Mouse (Mus musculus) mammary gland, adult 2 months (tissue): Measurements from ENCODE around the gene Olfr374. TPM values are rescaled to one million over a fixed set of nuclear protein-coding genes. Genes with fewer than 3 reads are reported as not detected.

Experiments
- polyA plus RNA-seq: library from polyadenylated mRNA; depleted of rRNA; stranded (reverse); fragments of >200 nt; gene quantifications from 2 replicates; pipeline ENCODE4 v1.2.3, GENCODE M21; 2012; ENCODE audit warnings: low replicate concordance; rRNA removed

Gene Olfr374
- polyA plus RNA-seq: 0.01 TPM in 1 of 2 replicates, not detected in the other

GRCm38 (mm10) chr8:72106740-72107139 is at the start of gene Olfr374:
Olfr374 (plus strand) TSS chr8:72107040.

GRCm38 (mm10) chr8:72082877-72083276 is 24.0 kb upstream of the Olfr374 start, which contains the start of gene Olfr373:
Olfr373 (plus strand) TSS chr8:72083177.

DNA sequence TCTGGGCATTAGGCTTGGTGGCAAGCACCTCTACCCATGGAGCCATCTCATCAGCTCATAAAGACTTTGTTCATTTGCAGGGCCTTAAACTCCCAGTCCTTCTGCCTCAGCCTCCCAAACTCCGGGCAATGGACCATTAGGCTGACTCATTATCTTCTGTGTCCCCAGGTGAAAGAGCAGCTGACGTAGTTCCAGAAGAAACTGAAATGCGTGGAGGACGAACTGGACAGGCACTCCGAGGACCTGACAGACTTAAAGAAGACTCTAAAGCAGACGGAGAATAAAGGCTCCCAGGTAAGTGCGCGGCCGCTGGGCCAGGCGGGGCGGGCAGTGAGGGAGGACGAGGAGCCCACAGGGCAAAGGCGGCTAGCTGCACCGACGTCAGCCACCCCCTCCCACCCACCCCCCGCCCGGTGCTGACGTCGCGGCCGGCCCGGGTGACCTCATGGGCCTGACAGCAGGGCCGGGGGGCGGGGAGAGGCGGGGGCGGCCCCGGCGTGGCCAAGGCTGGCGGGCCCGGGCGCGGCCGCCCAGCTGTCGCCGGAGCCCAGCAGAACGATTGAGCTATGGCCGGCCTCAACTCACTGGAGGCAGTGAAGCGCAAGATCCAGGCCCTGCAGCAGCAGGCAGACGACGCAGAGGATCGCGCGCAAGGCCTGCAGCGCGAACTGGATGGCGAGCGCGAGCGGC is 28.1 kb downstream of the Olfr374 start, which contains the start of gene Tpm4:
Tpm4 (plus strand) TSS at position 220 of the 690 bp plus-strand sequence.

DNA sequence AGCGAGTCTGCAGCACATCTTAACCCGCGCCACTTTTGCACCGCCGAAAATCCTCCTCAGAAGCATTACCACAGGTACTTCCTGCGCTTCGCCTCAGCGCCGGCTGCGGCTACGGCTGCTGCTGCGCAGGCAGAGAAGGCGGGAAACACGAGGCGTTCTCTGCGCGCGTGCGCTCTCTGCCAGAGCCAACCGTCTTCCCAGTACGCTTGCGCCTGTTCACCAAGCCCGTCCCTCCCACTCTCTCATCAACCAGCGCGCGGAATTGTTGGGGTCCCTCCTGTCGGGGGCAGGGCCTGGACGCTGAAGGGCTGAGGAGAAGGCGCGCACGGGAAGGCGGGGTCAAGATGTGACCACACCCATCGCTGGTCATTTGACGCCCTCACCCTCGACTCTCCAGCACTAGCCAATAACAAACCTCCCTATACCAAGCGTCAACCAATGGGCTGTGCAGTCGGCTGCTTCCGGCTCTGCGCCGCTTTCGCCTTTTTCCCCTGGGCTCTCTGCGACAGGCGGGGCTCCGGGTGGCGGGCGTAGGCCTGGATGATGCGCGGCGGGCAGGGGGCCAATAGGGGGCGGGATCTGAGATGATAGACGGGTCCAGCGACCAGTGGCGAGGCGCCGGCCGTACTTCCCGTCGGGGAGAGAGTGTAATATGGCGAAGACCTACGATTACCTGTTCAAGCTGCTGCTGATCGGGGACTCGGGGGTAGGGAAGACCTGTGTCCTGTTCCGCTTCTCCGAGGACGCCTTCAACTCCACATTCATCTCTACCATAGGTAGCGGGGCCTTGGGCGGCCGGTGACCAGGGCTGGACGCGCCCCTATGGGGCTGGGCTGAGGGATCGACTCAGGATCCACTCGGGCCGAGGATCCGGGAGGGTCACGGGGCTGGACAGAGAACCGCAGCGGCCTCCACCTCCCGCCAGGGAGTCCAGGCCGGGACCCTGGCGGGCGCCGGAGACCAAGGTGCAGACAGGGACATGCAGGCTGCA is 54.2 kb downstream of the Olfr374 start, which contains the start of gene Rab8a:
Rab8a (plus strand) TSS at position 494 of the 991 bp plus-strand sequence.

Other genes starting within 250 kb of the Olfr374 start
- gene Zfp709, start 225.0 kb upstream of the Olfr374 start, polyA plus RNA-seq: 0.59 and 0.86 TPM in 2 replicates
- 0.43 and 0.86 TPM in 2 replicates for gene Zfp882, start 198.4 kb upstream of the Olfr374 start, polyA plus RNA-seq
- 1.5 and 4.1 TPM in 2 replicates for gene Zfp617, start 198.4 kb upstream of the Olfr374 start, polyA plus RNA-seq
- gene Zfp961, start 156.0 kb upstream of the Olfr374 start, polyA plus RNA-seq: 2.8 and 6.7 TPM in 2 replicates
- 24.4 and 32.5 TPM in 2 replicates for gene Cyp4f18, start 97.4 kb upstream of the Olfr374 start, polyA plus RNA-seq
- gene Olfr372, start 65.8 kb upstream of the Olfr374 start, polyA plus RNA-seq: not detected in 2 replicates
- gene Olfr373, start 23.9 kb upstream of the Olfr374 start, polyA plus RNA-seq: not detected in 2 replicates
- gene Tpm4, start 27.9 kb downstream of the Olfr374 start, polyA plus RNA-seq: 85.9 and 92.6 TPM in 2 replicates
- 29.9 and 44.0 TPM in 2 replicates for gene Rab8a, start 54.2 kb downstream of the Olfr374 start, polyA plus RNA-seq
- gene Hsh2d, start 82.6 kb downstream of the Olfr374 start, polyA plus RNA-seq: 5.5 and 10.6 TPM in 2 replicates
- 0.14 and 0.19 TPM in 2 replicates for gene Cib3, start 105.8 kb downstream of the Olfr374 start, polyA plus RNA-seq
- gene Gm11034, start 106.6 kb downstream of the Olfr374 start, polyA plus RNA-seq: not detected in 2 replicates
- 31.5 and 53.5 TPM in 2 replicates for gene Fam32a, start 112.7 kb downstream of the Olfr374 start, polyA plus RNA-seq
- 87.1 and 87.7 TPM in 2 replicates for gene Ap1m1, start 133.0 kb downstream of the Olfr374 start, polyA plus RNA-seq
- gene Gm10282, start 198.2 kb downstream of the Olfr374 start, polyA plus RNA-seq: 0.70 and 1.5 TPM in 2 replicates
- gene Klf2, start 212.0 kb downstream of the Olfr374 start, polyA plus RNA-seq: 40.6 and 287 TPM in 2 replicates